Mouse (Mus musculus) kidney, adult 2 months (tissue): ENCODE data around the gene Mip.

Source experiments
- CTCF ChIP-seq: fragments of 200-500 bp; conservative IDR thresholded peaks from 2 replicates; pipeline ENCODE4 v1.5.1; 2011; ENCODE audit warnings: low read depth, mild to moderate bottlenecking, control low read depth, low read length, moderate library complexity, mixed read lengths; ENCODE audit not compliant: insufficient read depth, insufficient read length
- POLR2A ChIP-seq: fragments of 200-500 bp; IDR thresholded peaks from one replicate; pipeline ENCODE4 v1.6.1; 2011; ENCODE audit warnings: low read depth, low read length, control low read depth

DNA sequence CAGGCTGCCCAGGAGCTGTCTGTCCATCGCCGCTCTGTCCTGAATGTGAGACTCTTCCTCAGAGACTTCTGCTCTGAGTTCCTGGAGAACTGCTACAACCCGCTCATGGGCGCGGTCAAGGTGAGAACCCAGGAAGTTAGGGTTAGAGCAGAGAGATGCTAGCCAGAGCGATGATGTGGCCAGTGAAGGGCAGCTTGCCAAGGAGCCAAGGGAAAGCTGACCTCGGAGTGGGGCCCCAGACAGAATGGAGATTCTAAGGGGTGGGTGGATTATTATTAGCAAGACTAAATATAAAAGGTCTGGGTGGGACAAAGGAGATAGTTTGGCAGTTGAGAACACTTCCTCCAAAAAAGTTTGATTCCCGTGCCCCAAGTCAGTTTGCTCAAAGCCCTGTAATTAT, 17.6 kb downstream of the Mip start:
- TF ChIP-seq CTCF: no peak
- TF ChIP-seq POLR2A: no peak
